Mouse (Mus musculus): Measurements from ENCODE around the gene Eng.

GRCm38 (mm10) chr2:32684681-32685428 is 38.5 kb downstream of the Eng start:
- TF ChIP-seq CTCF (IDR thresholded peaks at IDR 0.05; ENCODE audit: control insufficient read depth, insufficient read depth, low read length) (no peak), POLR2A (IDR thresholded peaks at IDR 0.05; ENCODE audit: borderline replicate concordance, control insufficient read depth, low read depth, low read length) (no peak)
